Mouse (Mus musculus): ENCODE data around the gene Lekr1.

Lekr1 gene

DNA sequence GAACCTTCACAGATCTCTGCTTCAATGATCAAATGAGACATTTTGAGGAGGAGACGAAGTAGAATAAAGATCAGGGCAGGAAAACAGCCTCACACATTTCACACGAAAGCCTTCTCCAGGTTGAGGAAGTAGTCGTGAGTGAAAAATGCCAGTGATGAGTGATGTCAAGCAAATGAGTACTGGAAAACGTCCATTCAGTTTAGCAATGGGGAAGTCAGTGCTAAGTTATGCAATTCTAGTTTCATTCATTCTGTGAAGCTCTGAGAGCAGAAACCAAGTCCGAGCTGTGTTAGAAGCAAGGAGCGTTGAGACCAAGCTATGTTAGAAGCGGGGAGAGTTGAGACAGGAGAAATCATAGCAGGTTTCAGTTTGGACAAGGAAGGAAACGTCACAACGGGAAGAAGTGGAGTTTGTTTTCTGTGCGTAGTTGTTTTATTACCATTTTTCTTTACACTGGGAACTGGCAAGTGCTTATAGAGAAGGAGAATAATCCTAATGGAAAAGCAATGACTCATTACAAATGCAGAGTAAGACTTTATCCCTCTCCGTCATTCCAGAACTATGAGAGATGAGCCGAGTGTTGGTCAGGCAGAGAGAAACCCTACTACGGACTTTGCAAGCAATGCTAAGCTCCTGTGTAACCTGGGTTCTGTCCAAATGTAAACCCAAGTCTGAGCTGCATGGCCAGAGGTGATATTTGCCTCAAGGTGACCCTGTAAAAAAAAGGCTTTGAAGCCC, 207.2 kb downstream of the Lekr1 start:
- DNase-seq (ENCODE audit: low spot score), result no peak

Data from retina, embryonic 14.5 days (tissue).